ENCODE assay signal across 8 mouse cellular contexts in genomic region chr3:40798500-40798899, GRCm38 (mm10). TPM values are rescaled to one million over a fixed set of nuclear protein-coding genes. Genes with fewer than 3 reads are reported as not detected.
DNase-seq lines count a peak whose midpoint lies in the region; ATAC-seq and TF ChIP-seq lines count a peak whose summit lies in the region.
"Had no signal": no experiment of that assay in that cellular context is flagged by ENCODE, and none has a peak within 500 bp of the region (broad histone marks: within the 10 kb centered on the region; RNA-seq: fewer than 3 reads in every experiment).

No protein-coding gene starts in this region.

- 46% methylated on average over 7 of the region's 7 CpGs for WGBS in liver, postnatal 0 days (ENCODE audit: insufficient replicate concordance)

- no peak overlapping the region for H3K4me3 ChIP-seq in cortical plate, adult 2 months (ENCODE audit: insufficient read depth, low read length)
- H3K4me3 ChIP-seq in liver, postnatal 0 days (ENCODE audit: low read depth, low read length): no peak overlapping the region

- peak; percentile 30; the same call in 1 of the 2 replicates for ATAC-seq in liver, postnatal 0 days

- no peak for TF ChIP-seq POLR2A in cortical plate, adult 2 months (IDR thresholded peaks at IDR 0.05; ENCODE audit: extremely low read depth, insufficient read depth, low read length)

- no peak overlapping the region for H3K4me2 ChIP-seq in liver, postnatal 0 days (ENCODE audit: low read depth, low read length)

- H3K9ac ChIP-seq in liver, postnatal 0 days (replicated peaks): no peak overlapping the region
- H3K9ac ChIP-seq: hindbrain, embryonic 15.5 days had no signal

- H3K36me3 ChIP-seq in liver, postnatal 0 days (replicated peaks; ENCODE audit: insufficient read depth, low read length): peaks cover 9% of the 10 kb centered on the region

- H3K27me3 ChIP-seq in liver, postnatal 0 days (ENCODE audit: insufficient read depth, low read length): no peaks in the 10 kb centered on the region
- H3K27me3 ChIP-seq: hindbrain, embryonic 15.5 days had no signal

- peak; percentile 7 for DNase-seq in ovary, postnatal 36 days (ENCODE audit: low spot score)
- no peak for DNase-seq in ovary, adult 18-20 months (ENCODE audit: low spot score)
- DNase-seq in ZHBTc4 (ENCODE audit: low read depth, low spot score): peak; percentile 75
- DNase-seq in kidney, adult 8-10 months: peak; percentile 26 to 69
- DNase-seq in liver, postnatal 0 days: peak; percentile 73
- DNase-seq in right cerebral cortex, adult 18-20 months: peak; percentile 30

- TF ChIP-seq CTCF in cortical plate, adult 2 months (IDR thresholded peaks at IDR 0.05; ENCODE audit: extremely low read depth, insufficient read depth, low read length): peak; percentile 20; the same call in 1 of the 2 replicates
- TF ChIP-seq CTCF in liver, postnatal 0 days (IDR thresholded peaks at IDR 0.05; ENCODE audit: low read depth): peak; percentile 80

- no peaks in the 10 kb centered on the region for H3K9me3 ChIP-seq in liver, postnatal 0 days (ENCODE audit: low read length)
- H3K9me3 ChIP-seq: hindbrain, embryonic 15.5 days had no signal

- H3K27ac ChIP-seq in cortical plate, adult 2 months (ENCODE audit: insufficient read depth, low read length): no peak overlapping the region
- H3K27ac ChIP-seq in liver, postnatal 0 days (ENCODE audit: low read depth): no peak overlapping the region
- H3K27ac ChIP-seq: hindbrain, embryonic 15.5 days had no signal

- H3K4me1 ChIP-seq in cortical plate, adult 2 months (ENCODE audit: control insufficient read depth, insufficient read depth, low read length): no peaks in the 10 kb centered on the region
- peaks cover 4% of the 10 kb centered on the region for H3K4me1 ChIP-seq in liver, postnatal 0 days (ENCODE audit: insufficient read depth)

- TF ChIP-seq EP300 in liver, postnatal 0 days (IDR thresholded peaks at IDR 0.05; ENCODE audit: low read depth): no peak

RNA-seq across cellular contexts. Expression of gene Plk4, which starts 1.3 kb away (rescaled TPM):
- polyA plus RNA-seq in cortical plate, adult 2 months (2012; rRNA removed): 2.9 and 3.3 TPM in 2 replicates
- polyA plus RNA-seq in liver, postnatal 0 days (2015; fragmentation: Nextera tagmentation; extraction: Ambion mirVana): 12.8 and 15.2 TPM in 2 replicates

RNA-seq across cellular contexts. Expression of gene Mfsd8, which starts 48.2 kb away (rescaled TPM):
- polyA plus RNA-seq in cortical plate, adult 2 months (2012; rRNA removed): 10.1 and 12.4 TPM in 2 replicates
- 3.0 and 3.5 TPM in 2 replicates for polyA plus RNA-seq in liver, postnatal 0 days (2015; fragmentation: Nextera tagmentation; extraction: Ambion mirVana)

RNA-seq across cellular contexts. Expression of gene Abhd18, which starts 48.3 kb away (rescaled TPM):
- polyA plus RNA-seq in cortical plate, adult 2 months (2012; rRNA removed): 19.4 and 20.2 TPM in 2 replicates
- polyA plus RNA-seq in liver, postnatal 0 days (2015; fragmentation: Nextera tagmentation; extraction: Ambion mirVana): 3.8 and 5.1 TPM in 2 replicates

RNA-seq across cellular contexts. Expression of gene Hspa4l, which starts 54.2 kb away (rescaled TPM):
- 41.4 and 44.4 TPM in 2 replicates for polyA plus RNA-seq in cortical plate, adult 2 months (2012; rRNA removed)
- polyA plus RNA-seq in liver, postnatal 0 days (2015; fragmentation: Nextera tagmentation; extraction: Ambion mirVana): 7.8 and 11.7 TPM in 2 replicates
